8 mouse cellular contexts compared by ENCODE assay signal in genomic region chrX:134541145-134541954, GRCm38 (mm10). TPM values are rescaled to one million over a fixed set of nuclear protein-coding genes. Genes with fewer than 3 reads are reported as not detected.
DNase-seq lines count a peak whose midpoint lies in the region; ATAC-seq and TF ChIP-seq lines count a peak whose summit lies in the region.

TSS of gene Timm8a1 (minus strand) at chrX:134541865.

- H3K4me2 ChIP-seq in heart, embryonic 13.5 days, result peak within 1 kb of the TSS; percentile 68
- H3K4me2 ChIP-seq in kidney, postnatal 0 days (ENCODE audit: low read length), result peak within 1 kb of the TSS; percentile 64
- peak within 1 kb of the TSS; percentile 77 for H3K4me2 ChIP-seq in liver, embryonic 15.5 days
- H3K4me2 ChIP-seq in stomach, embryonic 16.5 days (ENCODE audit: low read depth, low read length), result peak within 1 kb of the TSS; percentile 54

- peaks cover 21% of the 10 kb centered on the region for H3K36me3 ChIP-seq in erythroblast, embryonic 14.5 days (ENCODE audit: control insufficient read depth)
- peaks cover 4% of the 10 kb centered on the region; the same call in 1 of the 2 replicates for H3K36me3 ChIP-seq in heart, embryonic 13.5 days
- H3K36me3 ChIP-seq in kidney, postnatal 0 days (ENCODE audit: insufficient read depth, low read length), result no peaks in the 10 kb centered on the region
- H3K36me3 ChIP-seq in liver, embryonic 15.5 days (replicated peaks), result no peaks in the 10 kb centered on the region
- no peaks in the 10 kb centered on the region for H3K36me3 ChIP-seq in stomach, embryonic 16.5 days (ENCODE audit: control insufficient read depth, insufficient read depth, low read length)

- TF ChIP-seq CTCF in kidney, postnatal 0 days (IDR thresholded peaks at IDR 0.05; ENCODE audit: low read depth), result no peak

- peaks cover 14% of the 10 kb centered on the region for H3K4me1 ChIP-seq in erythroblast, embryonic 14.5 days (ENCODE audit: control insufficient read depth)
- H3K4me1 ChIP-seq in heart, embryonic 13.5 days, result no peaks in the 10 kb centered on the region
- no peaks in the 10 kb centered on the region for H3K4me1 ChIP-seq in kidney, postnatal 0 days (replicated peaks; ENCODE audit: insufficient read depth, low read length)
- H3K4me1 ChIP-seq in liver, embryonic 15.5 days (replicated peaks), result peaks cover 3% of the 10 kb centered on the region; the same call in 1 of the 2 replicates
- no peaks in the 10 kb centered on the region for H3K4me1 ChIP-seq in stomach, embryonic 16.5 days (ENCODE audit: control insufficient read depth, insufficient read depth, low read length)

- H3K27me3 ChIP-seq in erythroblast, embryonic 14.5 days (ENCODE audit: control insufficient read depth), result no peaks in the 10 kb centered on the region
- no peaks in the 10 kb centered on the region for H3K27me3 ChIP-seq in heart, embryonic 13.5 days (replicated peaks)
- H3K27me3 ChIP-seq in kidney, postnatal 0 days (ENCODE audit: insufficient read depth, low read length), result no peaks in the 10 kb centered on the region
- H3K27me3 ChIP-seq in liver, embryonic 15.5 days, result no peaks in the 10 kb centered on the region
- no peaks in the 10 kb centered on the region for H3K27me3 ChIP-seq in stomach, embryonic 16.5 days (ENCODE audit: control insufficient read depth, insufficient read depth, low read length)

- H3K4me3 ChIP-seq in erythroblast, embryonic 14.5 days (replicated peaks), result peak within 1 kb of the TSS; percentile 79
- H3K4me3 ChIP-seq in heart, embryonic 13.5 days, result peak within 1 kb of the TSS; percentile 70
- peak within 1 kb of the TSS; percentile 54 for H3K4me3 ChIP-seq in kidney, postnatal 0 days (replicated peaks; ENCODE audit: low read depth, low read length)
- H3K4me3 ChIP-seq in liver, embryonic 15.5 days (replicated peaks), result peak within 1 kb of the TSS; percentile 67
- peak within 1 kb of the TSS; percentile 58 for H3K4me3 ChIP-seq in stomach, embryonic 16.5 days (replicated peaks; ENCODE audit: low read length)

- ATAC-seq in heart, embryonic 13.5 days (ENCODE audit: extremely low read depth, insufficient number of reproducible peaks, low FRiP score, low TSS enrichment), result peak; percentile 82
- ATAC-seq in kidney, postnatal 0 days (replicated peaks; ENCODE audit: low FRiP score, low read depth), result peak; percentile 91
- ATAC-seq in liver, embryonic 15.5 days (ENCODE audit: insufficient read depth), result peak; percentile 87
- peak; percentile 91 for ATAC-seq in stomach, embryonic 16.5 days (ENCODE audit: insufficient read depth, low FRiP score)

- no peaks in the 10 kb centered on the region for H3K9me3 ChIP-seq in erythroblast, embryonic 14.5 days (ENCODE audit: control insufficient read depth, low read length)
- H3K9me3 ChIP-seq in heart, embryonic 13.5 days, result no peaks in the 10 kb centered on the region
- no peaks in the 10 kb centered on the region for H3K9me3 ChIP-seq in kidney, postnatal 0 days (replicated peaks; ENCODE audit: low read length)
- H3K9me3 ChIP-seq in liver, embryonic 15.5 days (replicated peaks), result no peaks in the 10 kb centered on the region
- H3K9me3 ChIP-seq in stomach, embryonic 16.5 days (replicated peaks; ENCODE audit: control insufficient read depth, low read length), result no peaks in the 10 kb centered on the region

- peak; percentile 77 for DNase-seq in CD4-positive, CD25-positive, alpha-beta regulatory T cell, adult 2 months (ENCODE audit: low read depth, low spot score)
- peak; percentile 54 for DNase-seq in brain, adult 2 months (ENCODE audit: low read depth, low spot score)
- DNase-seq in kidney, postnatal 0 days (ENCODE audit: low spot score), result peak; percentile 50
- DNase-seq in neural tube, embryonic 10.5 days (ENCODE audit: extremely low spot score, low spot score), result peak; percentile 65

- peak within 1 kb of the TSS; percentile 86 for H3K9ac ChIP-seq in heart, embryonic 13.5 days
- H3K9ac ChIP-seq in kidney, postnatal 0 days (ENCODE audit: low read depth, low read length), result peak within 1 kb of the TSS; percentile 57; the same call in 1 of the 2 replicates
- H3K9ac ChIP-seq in liver, embryonic 15.5 days, result peak within 1 kb of the TSS; percentile 60
- H3K9ac ChIP-seq in stomach, embryonic 16.5 days (ENCODE audit: low read length), result peak within 1 kb of the TSS; percentile 73

- WGBS in heart, embryonic 13.5 days, result 10% methylated on average over 49 of the region's 61 CpGs
- WGBS in kidney, postnatal 0 days, result 27% methylated on average over 36 of the region's 61 CpGs
- WGBS in liver, embryonic 15.5 days (ENCODE audit: insufficient replicate concordance), result 23% methylated on average over 44 of the region's 61 CpGs
- WGBS in stomach, embryonic 16.5 days, result 12% methylated on average over 36 of the region's 61 CpGs

- H3K27ac ChIP-seq in heart, embryonic 13.5 days (replicated peaks), result peak within 1 kb of the TSS; percentile 89
- H3K27ac ChIP-seq in kidney, postnatal 0 days, result peak within 1 kb of the TSS; percentile 74
- H3K27ac ChIP-seq in liver, embryonic 15.5 days (replicated peaks), result peak within 1 kb of the TSS; percentile 81
- H3K27ac ChIP-seq in stomach, embryonic 16.5 days (ENCODE audit: low read length), result peak within 1 kb of the TSS; percentile 92

RNA-seq across cellular contexts. Expression of gene Timm8a1, which starts in this region (rescaled TPM):
- polyA plus RNA-seq in erythroblast, embryonic 14.5 days (2012), result 0.24 and 0.47 TPM in 2 replicates
- 69.2 and 78.0 TPM in 2 replicates for polyA plus RNA-seq in heart, embryonic 13.5 days (2015; fragmentation: Nextera tagmentation; extraction: Ambion mirVana)
- 99.1 and 106 TPM in 2 replicates for polyA plus RNA-seq in kidney, postnatal 0 days (2015; fragmentation: Nextera tagmentation; extraction: Ambion mirVana)
- 71.0 and 76.1 TPM in 2 replicates for polyA plus RNA-seq in liver, embryonic 15.5 days (2015; fragmentation: Nextera tagmentation; extraction: Ambion mirVana)
- polyA plus RNA-seq in stomach, embryonic 16.5 days (2015; fragmentation: Nextera tagmentation; extraction: Ambion mirVana), result 84.0 and 87.3 TPM in 2 replicates

Comparison
In these comparisons a context has a peak if more than half of its experiments do, and no peak if none do; other contexts are left out.
1. Peak in every context shown above with its lines: DNase-seq, ATAC-seq, H3K4me3 ChIP-seq and H3K27ac ChIP-seq.
2. RNA of gene Timm8a1 (polyA plus RNA-seq): 99.1 to 106 TPM in kidney, postnatal 0 days, 84.0 to 87.3 TPM in stomach, embryonic 16.5 days, 71.0 to 76.1 TPM in liver, embryonic 15.5 days and 69.2 to 78.0 TPM in heart, embryonic 13.5 days; 0.24 to 0.47 TPM in erythroblast, embryonic 14.5 days; every median in the first group is over 10 times any median in the second.